Mouse (Mus musculus) C2C12 (cell line): ENCODE results near the gene Phlda3.

Source experiments
- CTCF ChIP-seq: IDR thresholded peaks from one replicate; pipeline ENCODE4 v1.5.1; 2011; ENCODE audit not compliant: control insufficient read depth, insufficient read depth, insufficient read length
- MAX ChIP-seq: IDR thresholded peaks from one replicate; pipeline ENCODE4 v1.6.1; 2011; ENCODE audit warnings: mild to moderate bottlenecking, control low read depth
- MYOD1 ChIP-seq: IDR thresholded peaks from one replicate; pipeline ENCODE4 v1.6.1; 2011; ENCODE audit warnings: low read depth; ENCODE audit not compliant: control insufficient read depth, insufficient read length
- MYOG ChIP-seq: IDR thresholded peaks from one replicate; pipeline ENCODE4 v1.6.1; 2011; ENCODE audit not compliant: control insufficient read depth, insufficient read length; ENCODE audit errors: extremely low read depth
- USF1 ChIP-seq: IDR thresholded peaks from one replicate; pipeline ENCODE4 v1.6.1; 2011; ENCODE audit warnings: low read depth, mild to moderate bottlenecking, control low read depth, moderate library complexity

DNA sequence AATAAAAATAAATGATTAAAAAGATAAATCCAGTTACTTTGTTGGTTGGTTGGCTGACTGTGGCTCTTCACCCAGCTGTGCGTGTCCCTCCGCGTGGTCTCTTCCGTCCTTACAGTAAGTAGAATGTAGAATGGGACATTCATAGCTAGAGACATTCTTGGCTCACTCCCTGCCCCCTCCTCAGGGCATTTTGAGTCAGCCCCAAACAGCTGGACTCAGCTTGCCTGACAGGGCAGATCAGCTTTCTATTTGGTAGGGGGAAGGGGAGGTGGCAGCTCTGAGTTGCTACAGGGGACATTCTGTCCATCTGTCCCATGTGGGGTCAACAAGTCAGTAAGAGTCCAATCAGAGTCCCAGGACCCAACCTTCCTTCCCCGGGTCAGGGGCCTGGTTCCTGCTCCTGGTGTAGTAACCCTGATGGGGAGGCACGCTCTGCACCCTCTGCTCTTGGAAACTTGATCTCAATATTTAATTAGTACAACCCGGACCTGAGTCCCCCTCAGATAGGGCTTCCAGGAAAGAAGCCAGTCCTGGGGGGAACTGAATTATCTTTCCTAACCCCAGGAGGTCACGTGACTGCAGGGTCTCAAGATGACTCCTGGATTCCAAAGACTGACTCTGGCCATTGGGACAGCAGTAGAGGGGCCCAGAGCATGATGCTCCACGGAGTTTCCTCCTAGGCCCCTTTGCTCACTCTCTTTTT is 2.3 kb upstream of the Phlda3 start:
- no peak for TF ChIP-seq CTCF
- peak; percentile 18 for TF ChIP-seq MYOD1
- TF ChIP-seq USF1 = peak; percentile 84
- TF ChIP-seq MYOG = no peak
- TF ChIP-seq MAX = no peak
